Mouse (Mus musculus): ENCODE measurements around the gene Rabif. TPM values are rescaled to one million over a fixed set of nuclear protein-coding genes. Genes with fewer than 3 reads are reported as not detected.

The Rabif gene
- polyA plus RNA-seq, 1 experiment, result 25.0 TPM

DNA sequence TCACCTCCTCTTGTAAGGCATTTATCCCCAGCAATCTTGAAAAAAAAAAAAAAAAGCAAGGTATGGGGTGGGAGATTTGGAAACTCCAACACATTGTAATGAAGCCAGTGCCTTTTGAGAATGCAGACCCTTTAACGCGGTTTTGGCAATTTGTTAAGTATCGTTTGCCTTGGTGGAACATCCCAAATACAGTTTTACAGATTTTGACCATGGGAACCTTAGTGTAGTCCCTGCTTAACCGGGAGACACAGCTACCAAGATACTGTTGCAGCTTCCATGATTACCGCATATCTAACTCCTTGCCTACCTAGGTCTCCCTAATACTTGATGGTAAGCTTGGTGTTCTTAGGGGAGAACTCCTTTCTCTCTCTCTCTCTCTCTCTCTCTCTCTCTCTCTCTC lies 38.4 kb upstream of the Rabif start:
- WGBS, result 30% methylated on average over 5 of the region's 5 CpGs
- no peaks in the 10 kb centered on the region for H3K27me3 ChIP-seq (ENCODE audit: control insufficient read depth, insufficient read depth, low read length)
- DNase-seq, result no peak
- H3K27ac ChIP-seq (ENCODE audit: control insufficient read depth, insufficient read depth, low read length), result no peak overlapping the region
- H3K4me3 ChIP-seq (ENCODE audit: control insufficient read depth, insufficient read depth, low read length), result no peak overlapping the region
- H3K36me3 ChIP-seq (ENCODE audit: control insufficient read depth, insufficient read depth, low read length), result peaks cover 7% of the 10 kb centered on the region; the same call in 1 of the 2 replicates
- H3K4me1 ChIP-seq (replicated peaks; ENCODE audit: control insufficient read depth, insufficient read depth, low read length), result peaks cover 4% of the 10 kb centered on the region; the same call in 1 of the 2 replicates
- TF ChIP-seq CTCF (IDR thresholded peaks at IDR 0.05; ENCODE audit: borderline replicate concordance, control insufficient read depth, extremely low read depth, insufficient read depth, low read length, poor library complexity) (no peak), POLR2A (IDR thresholded peaks at IDR 0.05; ENCODE audit: control insufficient read depth, extremely low read depth, insufficient read depth, low read length, poor library complexity) (no peak)

DNA sequence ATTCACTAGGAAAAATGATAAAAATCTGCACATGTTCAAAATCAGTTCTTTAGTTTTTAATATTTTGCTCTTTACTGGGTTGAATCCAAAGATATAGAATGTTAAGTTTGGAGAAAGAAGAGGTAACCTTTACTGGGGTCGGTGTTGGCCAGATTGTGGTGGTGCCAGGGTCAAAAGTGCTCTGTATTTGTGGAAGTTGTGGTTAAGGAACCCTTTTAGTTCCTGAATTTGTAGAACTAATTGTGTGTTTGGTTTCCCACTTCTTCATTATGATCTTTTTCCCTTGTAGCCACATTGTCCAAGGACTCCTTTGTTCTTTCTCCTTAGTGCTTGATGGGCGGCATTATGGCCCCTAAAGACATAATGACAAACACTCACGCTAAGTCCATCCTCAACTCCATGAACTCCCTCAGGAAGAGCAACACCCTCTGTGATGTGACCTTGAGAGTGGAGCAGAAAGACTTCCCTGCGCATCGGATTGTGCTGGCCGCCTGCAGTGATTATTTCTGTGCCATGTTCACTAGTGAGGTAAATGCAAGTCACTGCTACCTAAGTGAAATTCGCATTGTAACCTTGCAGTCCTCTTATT lies 36.2 kb upstream of the Rabif start:
- Histone ChIP-seq H3K27ac (ENCODE audit: control insufficient read depth, insufficient read depth, low read length) (no peak overlapping the region), H3K4me1 (replicated peaks; ENCODE audit: control insufficient read depth, insufficient read depth, low read length) (peaks cover 4% of the 10 kb centered on the region; the same call in 1 of the 2 replicates), H3K4me3 (ENCODE audit: control insufficient read depth, insufficient read depth, low read length) (no peak overlapping the region), H3K27me3 (ENCODE audit: control insufficient read depth, insufficient read depth, low read length) (no peaks in the 10 kb centered on the region), H3K36me3 (ENCODE audit: control insufficient read depth, insufficient read depth, low read length) (peaks cover 9% of the 10 kb centered on the region; the same call in 1 of the 2 replicates)
- no peak for DNase-seq
- no peak for TF ChIP-seq POLR2A (IDR thresholded peaks at IDR 0.05; ENCODE audit: control insufficient read depth, extremely low read depth, insufficient read depth, low read length, poor library complexity)
- TF ChIP-seq CTCF (IDR thresholded peaks at IDR 0.05; ENCODE audit: borderline replicate concordance, control insufficient read depth, extremely low read depth, insufficient read depth, low read length, poor library complexity), result no peak
- WGBS, result 87% methylated on average over 7 of the region's 7 CpGs

DNA sequence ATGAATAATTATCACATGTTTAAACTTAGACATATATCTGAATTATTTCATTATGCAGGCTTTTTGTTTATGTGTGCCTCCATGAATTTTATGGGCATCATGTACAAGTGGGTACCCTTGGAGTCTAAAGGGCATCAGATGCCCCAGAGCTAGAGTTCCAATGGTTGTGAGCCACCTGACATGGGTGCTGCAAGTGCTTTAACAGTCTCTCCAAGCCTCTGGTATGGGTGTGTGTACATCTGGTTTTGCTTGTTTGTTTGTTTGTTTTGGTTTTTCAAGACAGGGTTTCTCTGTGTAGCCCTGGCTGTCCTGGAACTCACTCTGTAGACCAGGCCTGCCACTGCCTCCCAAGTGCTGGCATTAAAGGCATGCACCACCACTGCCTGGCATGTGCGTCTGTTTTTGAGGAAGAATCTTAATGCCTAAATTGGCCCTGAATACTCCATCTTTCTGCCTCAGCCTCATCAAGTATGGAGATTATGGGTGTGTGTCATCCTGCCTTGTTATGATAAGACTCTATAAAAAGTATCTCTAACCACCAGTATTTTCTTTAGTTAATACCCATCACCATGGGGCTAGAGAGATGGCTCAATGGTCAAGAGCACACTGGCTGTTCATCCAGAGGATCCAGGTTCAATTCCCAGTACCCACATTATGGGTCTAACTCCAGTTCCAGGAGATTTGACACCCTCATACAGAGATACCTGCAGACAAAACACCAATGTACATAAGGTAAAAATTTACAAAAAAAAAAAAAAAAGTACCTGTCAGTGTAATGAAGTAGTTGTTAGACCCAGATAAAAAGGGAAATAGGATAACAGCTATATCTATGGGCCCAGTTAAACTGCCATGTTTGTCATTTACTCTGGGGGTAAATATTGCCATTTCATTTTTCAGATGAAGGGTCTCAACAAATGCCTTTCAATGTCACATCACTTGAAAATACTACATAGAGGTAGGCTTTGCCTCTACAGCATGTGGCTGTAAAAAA lies 33.9 kb upstream of the Rabif start:
- H3K4me1 ChIP-seq (replicated peaks; ENCODE audit: control insufficient read depth, insufficient read depth, low read length), result no peaks in the 10 kb centered on the region
- no peaks in the 10 kb centered on the region for H3K27me3 ChIP-seq (ENCODE audit: control insufficient read depth, insufficient read depth, low read length)
- TF ChIP-seq CTCF (IDR thresholded peaks at IDR 0.05; ENCODE audit: borderline replicate concordance, control insufficient read depth, extremely low read depth, insufficient read depth, low read length, poor library complexity) (no peak), POLR2A (IDR thresholded peaks at IDR 0.05; ENCODE audit: control insufficient read depth, extremely low read depth, insufficient read depth, low read length, poor library complexity) (no peak)
- WGBS, result 98% methylated on average over 1 of the region's 1 CpGs
- H3K36me3 ChIP-seq (ENCODE audit: control insufficient read depth, insufficient read depth, low read length), result peaks cover 18% of the 10 kb centered on the region
- H3K27ac ChIP-seq (ENCODE audit: control insufficient read depth, insufficient read depth, low read length), result no peak overlapping the region
- DNase-seq, result no peak
- no peak overlapping the region for H3K4me3 ChIP-seq (ENCODE audit: control insufficient read depth, insufficient read depth, low read length)

DNA sequence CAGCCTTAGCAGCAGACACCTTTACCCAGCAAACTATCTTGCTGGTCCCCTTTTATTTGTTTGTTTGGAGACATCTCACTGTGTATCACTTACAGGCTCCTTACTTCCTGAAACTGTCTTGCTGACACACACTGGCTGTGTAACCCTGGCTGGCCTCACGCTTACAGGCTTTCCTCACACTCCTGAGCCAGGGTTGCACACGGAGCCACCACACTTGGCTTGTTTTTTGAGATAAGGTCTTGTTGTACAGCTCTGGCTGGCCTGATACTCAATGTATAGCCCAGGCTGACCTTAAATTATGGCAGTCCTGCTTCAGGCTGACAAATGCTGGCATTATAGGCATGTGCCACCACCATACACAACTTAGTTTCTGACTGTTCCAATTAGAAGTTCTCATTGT lies 9.8 kb upstream of the Rabif start:
- Histone ChIP-seq H3K4me1 (replicated peaks; ENCODE audit: control insufficient read depth, insufficient read depth, low read length) (no peaks in the 10 kb centered on the region), H3K27ac (ENCODE audit: control insufficient read depth, insufficient read depth, low read length) (no peak overlapping the region), H3K4me3 (ENCODE audit: control insufficient read depth, insufficient read depth, low read length) (no peak overlapping the region), H3K36me3 (ENCODE audit: control insufficient read depth, insufficient read depth, low read length) (peaks cover 15% of the 10 kb centered on the region; the same call in 1 of the 2 replicates), H3K27me3 (ENCODE audit: control insufficient read depth, insufficient read depth, low read length) (no peaks in the 10 kb centered on the region)
- DNase-seq, result no peak
- WGBS, result 97% methylated on average over 2 of the region's 2 CpGs
- TF ChIP-seq POLR2A (IDR thresholded peaks at IDR 0.05; ENCODE audit: control insufficient read depth, extremely low read depth, insufficient read depth, low read length, poor library complexity) (no peak), CTCF (IDR thresholded peaks at IDR 0.05; ENCODE audit: borderline replicate concordance, control insufficient read depth, extremely low read depth, insufficient read depth, low read length, poor library complexity) (no peak)

DNA sequence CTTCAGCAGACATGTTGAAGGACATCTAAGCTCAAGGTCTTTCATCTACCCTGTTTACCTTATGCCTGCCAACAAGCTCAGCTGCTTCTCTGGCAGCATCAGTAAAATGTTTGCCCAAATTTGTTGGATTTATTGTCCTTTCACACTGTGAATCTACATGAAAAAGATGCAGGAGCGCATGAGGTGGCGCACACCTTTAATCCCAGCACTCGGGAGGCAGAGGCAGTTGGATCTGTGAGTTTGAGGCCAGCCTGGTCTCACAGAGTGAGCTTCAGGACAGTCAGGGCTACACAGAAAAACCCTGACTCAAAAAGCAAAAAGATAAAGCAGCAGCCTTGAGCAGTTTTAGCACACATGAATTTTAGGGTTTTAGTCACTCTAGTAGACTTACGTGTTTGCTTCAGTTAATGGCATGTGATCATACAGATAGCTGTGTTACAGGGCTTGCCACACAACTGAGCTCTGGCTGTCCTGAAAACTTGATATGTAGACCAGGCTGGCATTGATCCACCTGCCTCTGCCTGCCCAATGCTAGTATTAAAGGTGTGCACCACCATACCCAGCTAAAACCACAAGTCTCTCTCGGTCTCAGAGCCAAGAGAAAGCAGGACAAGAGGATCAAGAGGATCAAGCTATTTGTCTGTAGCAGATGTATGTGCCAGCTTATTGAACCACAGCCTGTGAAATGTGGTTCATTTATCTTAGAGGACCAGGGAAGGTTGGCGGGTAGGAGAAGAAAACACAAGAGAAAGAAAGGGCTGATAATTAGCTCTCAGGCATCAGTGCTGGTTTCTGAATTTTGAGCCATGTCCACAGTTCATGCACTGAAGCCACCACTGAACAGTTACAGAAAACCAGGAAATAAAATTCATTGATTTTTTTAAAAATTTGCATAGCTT lies 3.3 kb upstream of the Rabif start:
- WGBS, result 97% methylated on average over 6 of the region's 6 CpGs
- Histone ChIP-seq H3K27ac (ENCODE audit: control insufficient read depth, insufficient read depth, low read length) (no peak overlapping the region), H3K36me3 (ENCODE audit: control insufficient read depth, insufficient read depth, low read length) (peaks cover 15% of the 10 kb centered on the region; the same call in 1 of the 2 replicates), H3K4me1 (replicated peaks; ENCODE audit: control insufficient read depth, insufficient read depth, low read length) (peaks cover 4% of the 10 kb centered on the region), H3K4me3 (ENCODE audit: control insufficient read depth, insufficient read depth, low read length) (no peak overlapping the region), H3K27me3 (ENCODE audit: control insufficient read depth, insufficient read depth, low read length) (no peaks in the 10 kb centered on the region)
- TF ChIP-seq POLR2A (IDR thresholded peaks at IDR 0.05; ENCODE audit: control insufficient read depth, extremely low read depth, insufficient read depth, low read length, poor library complexity) (no peak), CTCF (IDR thresholded peaks at IDR 0.05; ENCODE audit: borderline replicate concordance, control insufficient read depth, extremely low read depth, insufficient read depth, low read length, poor library complexity) (no peak)
- DNase-seq, result no peak

DNA sequence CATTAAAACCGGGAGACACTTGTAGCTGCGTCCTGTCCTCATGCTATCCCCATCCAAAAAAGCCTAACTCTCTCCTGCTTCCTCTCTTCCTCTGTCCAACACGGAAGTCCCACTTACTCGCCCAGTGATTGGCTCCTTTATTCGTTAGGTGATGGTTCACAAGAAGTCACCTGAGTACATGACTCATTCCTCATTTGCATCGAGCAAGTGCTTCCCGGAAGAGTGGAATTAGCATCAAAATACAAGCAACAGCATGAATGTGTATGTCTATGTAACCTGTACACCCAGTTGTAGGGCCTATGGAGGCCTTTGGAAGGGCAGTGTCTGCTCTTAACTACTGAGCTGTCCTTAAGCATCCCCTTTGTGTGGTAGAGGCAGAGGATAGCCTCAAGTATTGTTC lies 2.2 kb upstream of the Rabif start:
- 91% methylated on average over 7 of the region's 7 CpGs for WGBS

More for the DNA sequence above, 2.2 kb upstream of the Rabif start:
- DNase-seq, result no peak
- Histone ChIP-seq H3K4me1 (replicated peaks; ENCODE audit: control insufficient read depth, insufficient read depth, low read length) (peaks cover 4% of the 10 kb centered on the region), H3K27ac (ENCODE audit: control insufficient read depth, insufficient read depth, low read length) (no peak overlapping the region), H3K27me3 (ENCODE audit: control insufficient read depth, insufficient read depth, low read length) (no peaks in the 10 kb centered on the region), H3K36me3 (ENCODE audit: control insufficient read depth, insufficient read depth, low read length) (peaks cover 10% of the 10 kb centered on the region; the same call in 1 of the 2 replicates), H3K4me3 (ENCODE audit: control insufficient read depth, insufficient read depth, low read length) (no peak overlapping the region)
- no peak for TF ChIP-seq POLR2A (IDR thresholded peaks at IDR 0.05; ENCODE audit: control insufficient read depth, extremely low read depth, insufficient read depth, low read length, poor library complexity)
- TF ChIP-seq CTCF (IDR thresholded peaks at IDR 0.05; ENCODE audit: borderline replicate concordance, control insufficient read depth, extremely low read depth, insufficient read depth, low read length, poor library complexity), result no peak
